Mouse (Mus musculus): Measurements from ENCODE around the gene Anapc15.
"Not testable (repeated sequence)": the region's sequence is repeated elsewhere in the genome, so short reads cannot be mapped to it uniquely, and the experiment has no call there.

Anapc15 gene

DNA sequence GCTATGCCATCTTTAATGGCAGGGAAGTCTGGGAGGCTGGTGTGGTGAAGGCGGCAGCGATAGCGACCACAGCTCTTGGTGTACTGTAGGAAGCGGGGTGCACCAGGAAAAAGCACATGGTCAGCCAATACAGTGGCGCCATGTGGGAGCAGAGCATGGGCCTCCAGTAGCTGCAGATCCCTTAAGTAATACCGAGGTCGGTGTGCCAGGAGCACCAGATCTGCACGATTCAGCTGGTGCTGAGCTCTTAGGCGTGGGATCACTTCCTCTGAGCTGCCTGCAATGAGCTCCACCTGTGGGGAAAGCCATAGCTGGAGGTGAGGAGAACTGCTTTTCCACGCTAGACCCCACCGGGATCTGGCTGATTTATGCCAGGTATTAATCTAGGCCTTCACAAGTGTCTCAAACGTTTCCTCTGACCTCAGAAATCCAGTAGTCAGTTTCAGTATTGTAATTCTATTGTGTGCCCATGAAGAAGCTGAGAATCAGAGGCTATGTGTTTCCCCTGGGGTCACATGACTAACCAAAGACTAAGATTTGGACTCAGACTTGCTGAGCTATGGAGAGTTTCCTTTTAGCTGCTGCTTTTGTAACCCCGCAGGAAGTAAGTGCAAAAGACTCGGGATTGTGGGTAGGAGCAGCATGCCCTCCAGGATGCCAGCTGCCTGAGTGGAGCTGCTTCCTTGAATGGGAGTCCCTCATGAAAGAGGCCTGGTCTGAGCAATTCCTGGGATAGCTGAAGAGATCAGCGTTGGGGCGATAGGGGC is 37.0 kb downstream of the Anapc15 start:
- DNase-seq: no peak

DNA sequence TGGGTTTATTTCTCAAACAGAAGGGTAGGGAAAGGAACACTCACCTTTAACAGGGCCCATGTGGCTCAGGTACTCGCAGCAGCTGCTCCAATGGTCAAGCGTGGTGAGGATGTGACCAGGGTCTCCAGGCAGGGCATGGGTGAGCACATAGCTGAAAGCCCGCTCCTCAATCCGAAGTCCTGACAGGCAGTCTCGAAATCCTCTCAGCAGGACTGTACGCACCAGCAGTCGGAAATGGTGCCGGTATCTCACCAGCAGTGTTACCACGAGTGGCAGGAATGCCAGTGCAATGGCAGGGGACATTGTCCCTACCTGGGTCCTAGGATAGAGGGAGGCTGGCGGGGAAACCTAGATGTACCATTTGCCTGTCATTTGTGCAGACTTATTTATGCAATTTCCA is 38.5 kb downstream of the Anapc15 start:
- no peak for DNase-seq

DNA sequence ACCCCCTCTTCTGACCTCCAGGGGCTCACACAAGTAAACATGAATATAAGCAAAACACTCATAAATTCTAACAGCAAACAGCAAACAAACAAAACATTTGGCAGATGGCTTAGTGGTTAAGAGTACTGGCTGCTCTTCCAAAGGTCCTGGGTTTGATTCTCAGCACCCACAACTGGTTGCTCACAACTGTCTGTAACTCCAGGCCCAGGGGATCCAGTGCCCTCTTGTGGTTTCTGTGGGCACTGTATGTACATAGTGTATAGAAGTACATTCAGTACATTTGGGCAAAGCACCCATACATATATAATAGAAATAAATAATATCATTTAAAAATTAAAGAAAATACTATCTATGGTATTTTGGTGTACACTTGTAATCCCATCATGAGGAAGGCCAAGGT is 39.3 kb downstream of the Anapc15 start:
- DNase-seq: no peak

DNA sequence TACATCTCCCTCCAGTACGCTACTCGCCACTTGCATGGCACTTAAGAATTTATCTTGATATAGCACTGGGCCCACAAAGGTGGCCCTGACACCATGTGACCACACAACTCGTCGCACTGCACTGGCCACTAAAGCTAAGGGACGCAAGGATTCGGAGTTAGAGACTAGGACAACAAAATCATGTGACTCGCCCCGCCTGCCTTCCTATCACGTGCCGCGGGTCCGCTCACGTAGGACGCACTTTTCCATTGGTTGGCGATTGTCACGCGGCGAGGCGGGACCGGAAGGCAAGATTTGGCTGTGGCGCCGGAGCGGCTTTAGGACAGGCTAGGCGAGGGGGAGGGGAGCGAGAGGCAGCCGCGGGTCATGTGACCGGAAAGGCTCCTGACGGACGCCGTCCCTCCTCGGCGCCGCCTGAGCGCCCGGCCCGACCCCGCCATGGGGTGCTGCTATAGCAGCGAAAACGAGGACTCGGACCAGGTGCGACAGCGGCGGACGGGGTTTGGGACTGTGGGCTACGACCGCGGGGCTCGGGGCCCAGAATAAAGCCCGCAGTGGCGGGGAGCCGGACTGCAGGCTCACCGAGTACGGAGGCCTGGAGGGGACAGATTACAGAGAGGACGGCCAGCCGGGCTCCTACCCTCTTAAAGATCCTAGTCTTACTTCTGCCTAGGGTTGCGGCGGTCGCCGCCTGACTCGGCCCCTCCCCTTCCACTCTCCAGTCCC is 42.2 kb downstream of the Anapc15 start, which contains the start of gene Lamtor1:
Lamtor1 (plus strand) TSS at position 344 of the 726 bp plus-strand sequence.
- DNase-seq: peak; percentile 100

DNA sequence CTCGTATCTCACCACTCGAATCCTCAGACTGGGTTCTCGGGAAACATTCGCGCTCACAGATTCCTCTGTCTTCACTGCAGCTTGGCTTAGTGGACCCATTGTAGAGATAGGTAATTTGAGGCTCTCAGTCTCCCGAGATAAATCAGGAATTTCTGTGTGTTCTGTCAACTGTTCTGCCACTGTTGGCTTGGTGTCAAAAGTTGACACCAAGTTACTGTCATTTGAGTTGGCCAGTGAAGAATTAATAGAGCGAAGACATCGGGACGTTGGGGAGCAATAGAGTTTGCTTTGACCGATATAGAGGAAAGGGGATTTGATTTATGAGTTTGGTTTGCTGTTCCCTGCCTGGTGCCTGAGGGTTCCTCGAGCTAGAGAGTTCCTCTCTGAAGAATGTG is 42.8 kb downstream of the Anapc15 start, which contains the start of gene Tomt:
Tomt (minus strand) TSS at position 73 of the 395 bp plus-strand sequence.
- DNase-seq: no peak

DNA sequence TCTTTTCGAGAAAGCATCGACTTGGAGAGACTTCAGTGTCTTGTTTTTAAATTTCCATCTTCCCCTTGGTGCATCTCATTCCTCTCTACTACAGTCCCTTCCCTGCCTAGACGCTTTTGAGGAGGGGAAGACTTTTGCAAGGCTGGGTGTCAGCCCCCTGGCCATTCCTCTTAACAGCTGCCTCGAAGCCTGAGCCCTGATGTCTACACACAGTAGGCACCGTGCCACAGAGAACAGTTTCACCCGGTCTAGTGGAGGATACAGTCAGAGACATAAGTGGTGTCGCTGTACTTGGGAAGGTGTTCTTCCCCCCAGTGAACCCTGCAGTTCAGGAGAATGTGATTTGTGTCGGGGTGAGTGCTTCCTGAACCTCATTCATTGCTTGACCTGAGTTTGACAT is 43.2 kb downstream of the Anapc15 start:
- no peak for DNase-seq

DNA sequence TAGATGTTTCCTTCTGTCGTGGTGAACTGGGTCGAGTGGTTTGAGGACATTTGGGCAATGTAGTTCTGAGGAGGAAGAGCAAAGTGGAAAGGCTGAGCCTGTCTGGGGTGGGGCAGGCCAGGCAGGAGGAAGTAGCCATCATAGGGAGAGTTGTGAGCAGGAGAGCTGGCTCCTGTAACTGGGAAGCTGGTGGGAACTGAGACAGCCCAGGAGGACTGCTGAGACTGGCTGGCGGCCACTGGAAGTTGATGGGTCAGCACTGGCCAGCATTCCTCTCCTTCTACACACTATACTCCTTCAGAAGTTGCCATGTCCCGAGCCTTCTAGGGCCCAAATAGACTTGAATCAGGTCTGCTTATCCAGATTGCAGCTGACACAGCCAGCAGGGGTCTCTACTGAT is 44.9 kb downstream of the Anapc15 start:
- DNase-seq: peak; percentile 36 to 45

DNA sequence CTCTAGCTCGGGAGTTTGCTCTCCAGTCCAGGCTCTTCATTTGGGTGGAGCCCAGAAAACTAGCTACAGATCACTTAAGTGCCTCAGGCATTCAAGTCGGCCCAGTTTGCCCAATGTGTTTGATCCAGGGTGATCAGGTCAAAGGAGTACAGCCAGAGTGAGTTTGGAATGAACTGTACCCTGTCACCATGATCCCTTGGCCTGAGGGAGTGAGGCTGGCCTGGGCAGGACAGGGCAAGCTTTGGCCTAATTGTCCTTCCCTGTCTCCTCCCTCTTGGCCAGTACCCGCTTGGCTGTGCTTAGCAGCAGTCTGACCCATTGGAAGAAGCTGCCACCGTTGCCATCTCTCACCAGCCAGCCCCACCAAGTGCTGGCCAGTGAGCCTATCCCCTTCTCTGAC is 46.6 kb downstream of the Anapc15 start:
- DNase-seq: no peak

DNA sequence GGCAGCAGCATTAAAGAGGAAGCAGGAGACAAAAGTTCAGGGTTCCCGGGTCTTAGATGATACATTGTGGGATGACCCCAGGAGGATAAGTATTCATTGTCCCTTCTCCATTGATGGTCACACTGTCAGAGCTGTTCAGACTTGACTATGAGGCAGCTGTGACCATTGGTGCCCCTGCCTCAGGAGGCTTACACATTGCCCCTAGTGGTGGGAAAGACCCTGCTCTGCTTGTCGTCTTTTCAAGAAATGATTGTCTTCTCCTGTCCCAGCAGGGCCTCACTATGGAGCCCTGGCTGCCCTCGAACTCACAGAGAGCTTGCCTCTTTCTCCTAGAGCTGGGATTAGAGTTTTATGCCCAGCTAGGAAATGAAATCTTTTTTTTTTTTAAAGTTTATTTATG is 48.5 kb downstream of the Anapc15 start:
- DNase-seq: no peak

DNA sequence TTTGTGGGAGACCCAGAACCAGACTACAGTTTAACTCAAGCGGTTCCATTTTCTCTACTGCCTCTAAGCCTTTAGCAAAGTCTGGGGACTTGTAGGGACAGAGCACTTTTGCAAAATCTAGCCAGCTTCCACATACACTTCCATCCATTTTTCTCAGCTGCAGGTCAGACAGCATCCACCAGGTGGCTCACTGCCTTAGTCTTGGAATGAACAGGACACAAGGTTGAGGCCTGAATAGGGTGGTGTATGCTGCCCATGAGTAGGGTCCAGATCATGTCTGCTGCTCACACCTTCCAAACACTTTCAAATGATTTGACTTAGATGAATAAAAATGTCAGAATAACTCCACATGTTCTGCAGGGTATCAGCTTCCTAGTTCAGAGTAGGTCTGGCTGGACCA is 54.6 kb downstream of the Anapc15 start:
- peak; percentile 54 to 56 for DNase-seq

DNA sequence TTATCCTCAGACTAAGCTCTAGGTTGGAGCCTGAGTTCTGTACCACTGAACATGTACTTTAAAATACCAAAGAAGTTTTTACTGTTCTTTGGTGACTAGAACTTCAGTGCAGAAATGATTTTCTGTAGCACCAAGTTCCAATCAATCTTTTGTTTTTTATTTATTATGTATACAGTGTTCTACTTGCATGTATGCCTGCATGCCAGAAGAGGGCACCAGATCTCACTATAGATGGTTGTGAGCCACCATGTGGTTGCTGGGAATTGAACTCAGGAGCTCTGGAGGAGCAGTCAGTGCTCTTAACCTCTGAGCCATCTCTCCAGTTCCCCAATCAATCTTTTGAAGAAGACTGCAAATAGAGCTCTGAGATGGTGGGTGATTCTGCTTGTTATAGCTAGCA is 62.4 kb downstream of the Anapc15 start:
- DNase-seq: not testable (repeated sequence)

DNA sequence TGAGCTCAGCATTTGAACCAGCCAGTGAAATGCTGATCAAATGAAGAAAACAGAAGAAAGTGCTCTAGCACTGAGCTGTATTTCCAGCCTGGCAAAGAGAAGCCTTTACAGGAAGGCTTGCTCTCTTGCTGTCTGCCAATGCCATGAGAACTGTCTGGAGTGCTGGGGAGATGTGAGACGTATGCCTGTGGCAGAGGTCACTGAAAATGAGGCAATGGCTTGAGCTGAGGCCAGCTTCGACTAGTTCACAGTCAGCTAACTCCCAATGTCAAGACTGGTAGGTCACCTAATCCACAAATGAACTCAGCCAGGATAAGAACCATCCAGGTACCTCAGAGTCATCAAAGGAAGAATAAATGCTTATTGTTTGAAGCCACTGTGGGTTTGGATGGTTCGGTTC is 64.6 kb downstream of the Anapc15 start:
- no peak for DNase-seq

DNA sequence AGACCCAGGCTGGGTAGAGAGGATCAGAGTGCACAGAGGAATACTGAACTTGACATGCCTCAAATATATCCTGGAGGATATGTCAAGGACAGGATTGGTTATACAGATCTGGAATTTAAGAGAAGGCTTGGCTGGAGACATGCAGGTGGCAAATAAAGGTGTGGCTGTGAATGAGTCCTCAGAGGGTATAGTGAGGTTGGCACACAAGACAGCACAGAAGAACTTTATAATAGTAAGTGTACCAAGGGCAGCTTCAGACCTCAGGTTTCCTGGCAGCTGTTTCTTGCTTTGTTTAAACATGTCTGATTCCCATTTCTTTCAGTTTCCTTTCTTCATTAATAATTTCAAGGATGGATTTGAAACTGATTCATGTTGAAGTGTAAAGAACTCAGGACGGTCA is 69.0 kb downstream of the Anapc15 start:
- peak; percentile 18 to 54 for DNase-seq

DNA sequence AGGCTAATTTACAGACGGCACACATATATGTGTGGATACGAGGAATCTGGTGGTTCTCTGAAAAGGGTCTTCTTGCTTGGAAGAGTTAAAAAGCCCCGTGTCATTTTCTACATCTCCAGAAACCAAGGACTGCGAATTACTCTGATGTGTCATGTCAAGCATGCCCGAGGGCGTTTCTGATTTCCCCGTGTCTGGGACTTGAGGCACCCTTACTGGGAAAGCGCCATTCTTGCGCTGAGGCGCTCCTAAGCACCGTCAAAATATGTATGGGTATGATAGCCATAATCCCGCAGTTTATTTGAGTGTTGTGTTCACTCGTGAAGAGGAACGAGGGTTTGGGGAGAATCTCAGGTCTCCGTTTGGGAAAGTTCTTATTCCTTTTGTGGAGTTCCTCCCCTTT is 69.8 kb downstream of the Anapc15 start:
- DNase-seq: no peak

DNA sequence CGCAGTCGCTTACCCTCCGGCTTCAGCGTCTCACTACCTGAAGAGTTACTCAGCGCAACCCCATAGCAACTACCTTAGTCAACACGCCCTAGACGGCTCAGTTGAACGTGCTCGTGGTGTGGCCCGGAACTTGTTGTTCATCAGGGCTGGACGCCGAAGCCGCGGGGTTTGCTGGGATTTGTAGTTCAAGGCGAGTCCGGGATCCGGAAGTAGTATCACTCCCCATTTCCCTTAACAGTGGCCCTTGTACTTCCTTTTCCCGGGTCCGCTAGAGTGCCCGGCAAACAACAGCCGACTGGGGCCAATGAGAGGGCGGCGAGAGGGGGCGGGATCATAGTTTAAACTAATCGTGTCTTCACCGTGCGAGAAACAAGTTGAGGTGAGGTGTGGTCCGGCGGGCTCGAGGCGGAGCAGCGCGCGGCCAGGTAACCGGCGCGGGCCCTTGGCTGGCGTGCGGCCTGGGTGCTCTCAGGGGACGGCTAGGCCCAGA is 70.3 kb downstream of the Anapc15 start, which contains the start of the genes Lrrc51 and Numa1:
Lrrc51 (minus strand) TSS at position 145 of the 490 bp plus-strand sequence.
Numa1 (plus strand) TSS at position 361 of the 490 bp plus-strand sequence.
- peak; percentile 99 for DNase-seq

DNA sequence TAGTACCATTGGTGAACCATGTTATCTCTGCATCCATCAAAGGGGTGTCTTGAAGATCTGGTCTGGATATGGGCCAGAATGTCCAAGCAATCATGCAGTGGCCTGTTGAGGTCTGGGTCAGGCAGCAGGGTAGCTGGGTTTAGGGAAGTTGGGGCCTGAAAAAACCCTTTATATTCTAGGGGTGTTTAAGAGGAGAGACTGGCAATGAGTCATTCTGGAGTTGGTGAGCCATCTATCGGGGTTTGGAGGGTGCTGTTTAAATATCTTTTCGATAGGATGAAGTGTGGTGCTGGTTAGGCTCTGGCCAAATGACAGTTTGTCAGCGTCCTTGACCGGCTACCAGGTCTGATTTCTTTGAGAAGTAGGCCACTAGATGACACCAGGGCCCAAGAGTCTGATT is 72.4 kb downstream of the Anapc15 start:
- no peak for DNase-seq

DNA sequence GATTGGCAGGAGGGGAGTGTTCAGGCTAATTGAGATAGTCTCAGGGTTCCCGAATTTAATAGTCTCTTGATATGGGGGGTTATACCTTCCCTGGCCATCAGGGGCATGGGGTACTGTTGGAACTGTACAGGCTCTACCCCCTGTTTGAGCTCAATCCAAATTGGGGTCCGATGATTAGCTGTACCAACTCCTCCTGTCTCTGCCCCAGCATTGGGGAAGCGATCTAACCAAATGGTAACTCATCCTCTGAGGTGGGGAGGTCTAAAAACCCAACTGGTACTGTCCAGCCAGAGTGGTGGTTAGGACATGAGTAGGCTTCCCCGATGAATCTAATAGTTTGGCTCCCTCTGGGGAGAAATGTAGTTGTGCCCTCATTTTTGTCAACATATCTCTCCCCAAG is 73.5 kb downstream of the Anapc15 start:
- no peak for DNase-seq

DNA sequence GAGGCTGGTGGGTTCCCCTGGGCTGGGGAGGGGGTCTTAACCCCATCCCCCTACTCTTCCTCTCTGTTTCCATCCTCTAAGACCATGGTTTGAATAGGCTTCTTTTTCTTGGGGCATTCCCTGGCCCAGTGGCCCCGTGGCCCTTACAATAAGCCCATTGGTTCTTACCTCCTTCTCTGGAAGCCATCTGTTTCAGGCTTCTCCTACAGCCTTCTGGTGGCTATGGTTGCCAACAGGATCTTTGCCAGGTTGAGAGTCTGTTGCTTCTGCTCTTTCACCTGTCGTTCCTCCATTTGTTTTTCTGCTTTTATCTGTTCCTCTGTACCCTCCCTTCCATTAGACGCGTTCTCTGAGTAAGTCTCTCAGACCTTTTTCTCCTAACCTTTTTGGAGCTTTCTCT is 74.1 kb downstream of the Anapc15 start:
- DNase-seq: no peak

DNA sequence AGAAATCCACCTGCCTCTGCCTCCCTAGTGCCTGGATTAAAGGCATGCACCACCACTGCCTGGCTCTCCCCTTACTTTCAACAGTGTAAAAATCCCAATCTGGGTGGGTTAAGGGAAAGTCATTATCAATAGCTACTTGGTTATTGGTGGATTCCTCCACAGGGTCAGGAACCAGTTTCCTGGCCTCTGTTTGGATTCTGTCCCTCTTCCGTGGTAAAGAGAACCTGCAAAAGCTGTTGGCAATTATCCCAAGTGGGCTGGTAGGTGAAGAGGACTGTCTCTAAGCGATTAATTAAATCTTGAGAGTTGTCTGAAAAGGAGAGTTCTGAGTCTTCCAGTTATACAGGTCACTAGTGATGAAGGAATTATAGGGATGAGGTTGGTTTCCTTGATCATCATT is 74.8 kb downstream of the Anapc15 start:
- DNase-seq: no peak

DNA sequence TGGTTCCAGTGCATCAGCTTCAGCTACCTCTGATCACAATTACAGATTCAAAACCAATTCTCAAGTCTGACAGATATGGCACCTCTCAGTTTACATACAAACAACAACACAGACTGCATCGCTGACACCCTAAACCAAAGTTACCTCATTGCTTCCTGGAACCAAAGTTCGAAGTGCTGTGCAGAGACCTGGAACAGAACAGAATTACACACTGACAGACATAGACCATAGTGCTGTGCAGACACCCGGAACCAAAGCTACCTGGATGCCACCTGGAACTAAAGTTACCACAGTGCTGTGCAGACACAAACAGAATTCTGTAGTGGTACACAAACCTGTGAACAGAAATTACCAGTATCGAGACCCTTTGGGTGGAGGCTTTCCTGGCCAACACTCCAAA is 76.2 kb downstream of the Anapc15 start:
- DNase-seq: no peak

DNA sequence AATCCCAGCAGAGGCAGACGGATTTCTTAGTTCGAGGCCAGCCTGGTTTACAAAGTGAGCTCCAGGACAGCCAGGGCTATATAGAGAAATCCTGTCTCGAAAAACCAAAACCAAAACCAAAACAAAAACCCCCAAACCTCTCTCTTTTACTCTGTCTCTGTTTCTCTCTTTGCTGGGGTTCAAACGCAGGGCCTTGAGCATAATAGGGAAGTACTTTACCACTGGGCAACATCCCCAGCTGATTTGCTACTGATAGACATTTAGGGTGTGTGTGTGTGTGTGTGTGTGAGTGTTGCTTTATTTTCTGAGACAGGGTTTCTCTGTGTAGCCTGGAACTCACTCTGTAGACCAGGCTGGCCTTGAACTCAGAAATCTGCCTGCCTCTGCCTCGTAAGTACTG is 85.5 kb downstream of the Anapc15 start:
- not testable (repeated sequence) for DNase-seq
